Mouse (Mus musculus): ENCODE results near the gene Pxt1. TPM values are rescaled to one million over a fixed set of nuclear protein-coding genes. Genes with fewer than 3 reads are reported as not detected.
"Not testable (repeated sequence)": the region's sequence is repeated elsewhere in the genome, so short reads cannot be mapped to it uniquely, and the experiment has no call there.

Gene Pxt1
- total RNA-seq (2014; rRNA removed) (0.49 TPM in 1 of 2 replicates, not detected in the other), polyA plus RNA-seq (2015; fragmentation: Nextera tagmentation; extraction: Ambion mirVana) (0.15 TPM in 1 of 2 replicates, not detected in the other)

GRCm38 (mm10) chr17:28943740-28944139 lies at the start of gene Pxt1:
Gene Pxt1, minus strand, starts transcription at chr17:28943840.
- Histone ChIP-seq H3K4me1 (ENCODE audit: insufficient read depth, low read length) (no peaks in the 10 kb centered on the region), H3K4me2 (ENCODE audit: low read depth, low read length, poor library complexity, severe bottlenecking) (no peak within 1 kb of the TSS), H3K4me3 (ENCODE audit: low read depth, low read length) (no peak within 1 kb of the TSS), H3K27ac (ENCODE audit: low read depth, low read length) (no peak within 1 kb of the TSS), H3K9me3 (ENCODE audit: low read length) (peaks cover 3% of the 10 kb centered on the region; the same call in 1 of the 2 replicates), H3K9ac (replicated peaks; ENCODE audit: low read length, poor library complexity, severe bottlenecking) (no peak within 1 kb of the TSS), H3K27me3 (ENCODE audit: insufficient read depth, low read length) (no peaks in the 10 kb centered on the region), H3K36me3 (ENCODE audit: insufficient read depth, low read length) (no peaks in the 10 kb centered on the region)
- no peak for DNase-seq (ENCODE audit: low spot score)
- TF ChIP-seq CTCF (IDR thresholded peaks at IDR 0.05), result no peak
- ATAC-seq (ENCODE audit: low FRiP score), result no peak
- WGBS, result 92% methylated on average over 7 of the region's 7 CpGs

DNA sequence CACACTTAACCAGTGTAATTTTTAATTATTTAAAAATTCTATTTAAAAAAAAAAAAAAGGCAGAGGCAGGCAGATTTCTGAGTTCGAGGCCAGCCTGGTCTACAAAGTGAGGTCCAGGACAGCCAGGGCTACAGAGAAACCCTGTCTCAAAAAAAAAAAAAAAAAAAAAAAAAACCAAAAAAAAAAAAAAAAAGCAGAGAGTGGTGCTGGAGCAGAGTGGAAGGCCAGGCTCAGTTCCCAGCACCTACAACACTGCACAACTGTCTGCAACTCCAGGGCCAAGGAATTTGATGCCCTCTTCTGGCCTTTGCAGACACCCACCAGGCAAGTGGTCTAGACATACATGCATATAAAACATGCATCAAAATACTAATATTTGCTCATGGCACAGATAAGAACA lies 49.4 kb upstream of the Pxt1 start:
- ATAC-seq (ENCODE audit: low FRiP score); DNase-seq (ENCODE audit: low spot score); H3K9me3 ChIP-seq (ENCODE audit: low read length); H3K9ac ChIP-seq (replicated peaks; ENCODE audit: low read length, poor library complexity, severe bottlenecking); H3K4me1 ChIP-seq (ENCODE audit: insufficient read depth, low read length); H3K27me3 ChIP-seq (ENCODE audit: insufficient read depth, low read length); H3K4me3 ChIP-seq (ENCODE audit: low read depth, low read length); H3K4me2 ChIP-seq (ENCODE audit: low read depth, low read length, poor library complexity, severe bottlenecking); H3K27ac ChIP-seq (ENCODE audit: low read depth, low read length): not testable (repeated sequence)
- 94% methylated on average over 1 of the region's 1 CpGs for WGBS
- H3K36me3 ChIP-seq (ENCODE audit: insufficient read depth, low read length), result peaks cover 25% of the 10 kb centered on the region

GRCm38 (mm10) chr17:28992105-28992504 lies 48.5 kb upstream of the Pxt1 start:
- H3K4me2 ChIP-seq (ENCODE audit: low read depth, low read length, poor library complexity, severe bottlenecking), result no peak overlapping the region
- 59% methylated on average over 7 of the region's 7 CpGs for WGBS
- peaks cover 28% of the 10 kb centered on the region for H3K36me3 ChIP-seq (ENCODE audit: insufficient read depth, low read length)
- no peak for TF ChIP-seq CTCF (IDR thresholded peaks at IDR 0.05)
- H3K27ac ChIP-seq (ENCODE audit: low read depth, low read length), result no peak overlapping the region
- H3K27me3 ChIP-seq (ENCODE audit: insufficient read depth, low read length), result no peaks in the 10 kb centered on the region
- no peak for ATAC-seq (ENCODE audit: low FRiP score)
- H3K9me3 ChIP-seq (ENCODE audit: low read length), result no peaks in the 10 kb centered on the region
- no peaks in the 10 kb centered on the region for H3K4me1 ChIP-seq (ENCODE audit: insufficient read depth, low read length)
- no peak overlapping the region for H3K9ac ChIP-seq (replicated peaks; ENCODE audit: low read length, poor library complexity, severe bottlenecking)
- DNase-seq (ENCODE audit: low spot score), result peak; percentile 21
- H3K4me3 ChIP-seq (ENCODE audit: low read depth, low read length), result no peak overlapping the region

DNA sequence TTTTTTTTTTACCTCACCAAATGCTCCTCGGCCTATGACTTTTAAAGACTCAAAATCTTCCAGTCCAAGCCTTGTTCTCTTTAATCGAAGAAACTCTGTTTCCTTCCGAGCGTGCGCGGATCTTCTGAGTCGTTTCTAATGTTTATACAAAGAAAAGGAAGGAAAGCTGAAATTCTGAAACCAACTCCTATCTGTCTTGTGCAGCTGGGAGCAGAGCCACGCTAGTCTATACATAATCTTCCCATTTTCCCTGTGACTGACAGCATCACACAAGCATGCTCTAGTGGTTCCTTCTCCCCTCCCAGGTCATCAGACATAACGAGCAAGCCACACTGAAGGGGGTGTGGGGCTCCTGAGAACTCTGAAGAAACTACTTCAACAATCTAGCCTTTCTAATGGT lies 47.6 kb upstream of the Pxt1 start:
- no peak for DNase-seq (ENCODE audit: low spot score)
- no peaks in the 10 kb centered on the region for H3K27me3 ChIP-seq (ENCODE audit: insufficient read depth, low read length)
- TF ChIP-seq CTCF (IDR thresholded peaks at IDR 0.05), result no peak
- H3K27ac ChIP-seq (ENCODE audit: low read depth, low read length), result no peak overlapping the region
- peaks cover 33% of the 10 kb centered on the region for H3K36me3 ChIP-seq (ENCODE audit: insufficient read depth, low read length)
- no peak overlapping the region for H3K4me2 ChIP-seq (ENCODE audit: low read depth, low read length, poor library complexity, severe bottlenecking)
- no peak overlapping the region for H3K9ac ChIP-seq (replicated peaks; ENCODE audit: low read length, poor library complexity, severe bottlenecking)
- WGBS, result 86% methylated on average over 9 of the region's 9 CpGs
- H3K4me1 ChIP-seq (ENCODE audit: insufficient read depth, low read length), result no peaks in the 10 kb centered on the region
- no peaks in the 10 kb centered on the region for H3K9me3 ChIP-seq (ENCODE audit: low read length)
- no peak overlapping the region for H3K4me3 ChIP-seq (ENCODE audit: low read depth, low read length)
- ATAC-seq (ENCODE audit: low FRiP score), result no peak

GRCm38 (mm10) chr17:28990060-28990459 lies 46.4 kb upstream of the Pxt1 start:
- Histone ChIP-seq H3K36me3 (ENCODE audit: insufficient read depth, low read length) (peaks cover 33% of the 10 kb centered on the region), H3K4me2 (ENCODE audit: low read depth, low read length, poor library complexity, severe bottlenecking) (no peak overlapping the region), H3K27me3 (ENCODE audit: insufficient read depth, low read length) (no peaks in the 10 kb centered on the region), H3K27ac (ENCODE audit: low read depth, low read length) (no peak overlapping the region), H3K4me3 (ENCODE audit: low read depth, low read length) (no peak overlapping the region), H3K9me3 (ENCODE audit: low read length) (no peaks in the 10 kb centered on the region), H3K9ac (replicated peaks; ENCODE audit: low read length, poor library complexity, severe bottlenecking) (no peak overlapping the region), H3K4me1 (ENCODE audit: insufficient read depth, low read length) (no peaks in the 10 kb centered on the region)
- no peak for TF ChIP-seq CTCF (IDR thresholded peaks at IDR 0.05)
- DNase-seq (ENCODE audit: low spot score), result no peak
- WGBS, result 75% methylated on average over 4 of the region's 4 CpGs
- no peak for ATAC-seq (ENCODE audit: low FRiP score)

DNA sequence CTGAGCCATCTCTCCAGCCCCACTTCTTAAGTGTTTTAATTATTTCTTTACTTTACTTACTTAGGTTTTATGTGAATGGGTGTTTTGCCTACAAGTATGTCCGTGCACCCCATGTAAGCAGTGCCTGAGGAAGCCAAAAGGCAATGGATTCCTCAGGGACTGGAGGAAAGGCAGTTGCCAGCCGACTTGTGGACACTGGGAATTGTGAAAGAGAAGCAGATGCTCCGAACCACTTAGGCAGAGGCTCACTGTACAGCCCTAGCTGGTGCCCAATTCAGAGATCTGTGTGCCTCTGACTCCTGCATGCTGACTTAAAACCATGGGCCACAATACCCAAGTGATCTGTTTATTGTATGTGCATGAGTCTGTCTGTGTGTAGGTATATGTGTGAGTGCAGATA lies 45.4 kb upstream of the Pxt1 start:
- H3K4me3 ChIP-seq (ENCODE audit: low read depth, low read length), result no peak overlapping the region
- H3K4me1 ChIP-seq (ENCODE audit: insufficient read depth, low read length), result no peaks in the 10 kb centered on the region
- no peak for TF ChIP-seq CTCF (IDR thresholded peaks at IDR 0.05)
- no peak overlapping the region for H3K9ac ChIP-seq (replicated peaks; ENCODE audit: low read length, poor library complexity, severe bottlenecking)
- WGBS, result 82% methylated on average over 3 of the region's 3 CpGs
- no peak overlapping the region for H3K4me2 ChIP-seq (ENCODE audit: low read depth, low read length, poor library complexity, severe bottlenecking)
- no peaks in the 10 kb centered on the region for H3K27me3 ChIP-seq (ENCODE audit: insufficient read depth, low read length)
- H3K27ac ChIP-seq (ENCODE audit: low read depth, low read length), result no peak overlapping the region
- DNase-seq (ENCODE audit: low spot score) (no peak), ATAC-seq (ENCODE audit: low FRiP score) (no peak)
- no peaks in the 10 kb centered on the region for H3K9me3 ChIP-seq (ENCODE audit: low read length)
- H3K36me3 ChIP-seq (ENCODE audit: insufficient read depth, low read length), result peaks cover 36% of the 10 kb centered on the region

All from midbrain, postnatal 0 days (tissue).